Mouse (Mus musculus): ENCODE measurements at regions not wholly inside any gene's neighbourhood (a gene's known extent, or its start where the extent isn't known, plus 50 kb on each side); places are given as distances from the start of the nearest gene placed in this dataset.

DNA sequence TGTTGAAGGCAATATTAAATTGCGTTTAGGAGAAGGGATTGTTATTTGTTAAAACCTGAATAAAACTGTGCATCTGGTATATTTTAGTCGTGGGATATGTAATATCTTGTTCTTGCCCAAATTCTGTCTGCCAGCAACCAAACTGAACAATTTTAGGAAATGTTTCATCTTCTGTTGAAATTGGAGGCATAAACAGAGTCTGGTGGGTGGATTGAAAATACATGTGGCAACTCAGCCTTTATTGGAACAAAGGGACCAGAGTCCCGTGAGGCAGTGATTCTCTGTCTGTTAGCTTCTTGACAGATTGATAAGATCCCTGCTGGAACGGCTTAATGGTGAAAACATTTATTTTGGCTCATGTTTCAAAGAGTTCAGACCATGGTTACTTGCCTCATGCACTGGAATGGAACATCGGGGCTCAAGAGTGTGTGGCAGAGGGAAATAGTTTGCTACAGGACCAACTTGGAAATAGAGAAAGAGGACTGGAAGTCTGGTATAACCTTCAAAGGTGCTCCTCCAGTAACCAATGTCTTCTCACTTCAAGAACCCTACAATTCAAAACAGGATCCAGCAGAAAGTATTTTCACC, 640.7 kb downstream of the Tox3 start:
- TF ChIP-seq CTCF (IDR thresholded peaks at IDR 0.05; ENCODE audit: control insufficient read depth, insufficient read depth, low read length), result no peak
- TF ChIP-seq POLR2A (IDR thresholded peaks at IDR 0.05; ENCODE audit: borderline replicate concordance, control insufficient read depth, low read depth, low read length), result no peak

Data from bone marrow, adult 2 months (tissue).